Mouse (Mus musculus): ENCODE measurements at regions not wholly inside any gene's neighbourhood (a gene's known extent, or its start where the extent isn't known, plus 50 kb on each side); places are given as distances from the start of the nearest gene placed in this dataset.
"Not testable (repeated sequence)": the region's sequence is repeated elsewhere in the genome, so short reads cannot be mapped to it uniquely, and the experiment has no call there.

- H3K9me3 ChIP-seq (ENCODE audit: low read length) = no peaks in the 10 kb centered on the region
- H3K4me1 ChIP-seq (ENCODE audit: insufficient read depth, low read length) = no peaks in the 10 kb centered on the region
- no peaks in the 10 kb centered on the region for H3K27me3 ChIP-seq (ENCODE audit: insufficient read depth, low read length)
- H3K4me3 ChIP-seq (ENCODE audit: low read length) = no peak overlapping the region
- H3K4me2 ChIP-seq (replicated peaks; ENCODE audit: low read depth, low read length) = no peak overlapping the region
- no peaks in the 10 kb centered on the region for H3K36me3 ChIP-seq (ENCODE audit: insufficient read depth, low read length)
- H3K27ac ChIP-seq (ENCODE audit: low read length) = 0 out of 2 replicates have a peak overlapping the region, but pooled peaks have one; percentile 45
- ATAC-seq (ENCODE audit: low FRiP score, low TSS enrichment) = peak; percentile 81
- 34% methylated on average over 4 of the region's 4 CpGs for WGBS
- no peak overlapping the region for H3K9ac ChIP-seq (replicated peaks; ENCODE audit: low read length)
Measured at GRCm38 (mm10) chr12:11037951-11038350, 112.9 kb downstream of the Kcns3 start.

- no peaks in the 10 kb centered on the region for H3K27me3 ChIP-seq (ENCODE audit: insufficient read depth, low read length)
- no peaks in the 10 kb centered on the region for H3K9me3 ChIP-seq (ENCODE audit: low read length)
- H3K4me2 ChIP-seq (replicated peaks; ENCODE audit: low read depth, low read length) = no peak overlapping the region
- peak overlapping the region; percentile 5; the same call in 1 of the 2 replicates for H3K27ac ChIP-seq (ENCODE audit: low read length)
- H3K4me1 ChIP-seq (ENCODE audit: insufficient read depth, low read length) = no peaks in the 10 kb centered on the region
- H3K36me3 ChIP-seq (ENCODE audit: insufficient read depth, low read length) = no peaks in the 10 kb centered on the region
- no peak overlapping the region for H3K9ac ChIP-seq (replicated peaks; ENCODE audit: low read length)
- H3K4me3 ChIP-seq (ENCODE audit: low read length) = no peak overlapping the region
- peak; percentile 69; the same call in 1 of the 2 replicates for ATAC-seq (ENCODE audit: low FRiP score, low TSS enrichment)
- 76% methylated on average over 11 of the region's 11 CpGs for WGBS
Measured at GRCm38 (mm10) chr12:11020571-11021545, 130.0 kb downstream of the Kcns3 start.

- H3K36me3 ChIP-seq (ENCODE audit: insufficient read depth, low read length) = no peaks in the 10 kb centered on the region
- peak; percentile 96 for ATAC-seq (ENCODE audit: low FRiP score, low TSS enrichment)
- peak overlapping the region; percentile 63; the same call in 1 of the 2 replicates for H3K27ac ChIP-seq (ENCODE audit: low read length)
- peak overlapping the region; percentile 32; the same call in 1 of the 2 replicates for H3K4me2 ChIP-seq (replicated peaks; ENCODE audit: low read depth, low read length)
- no peak overlapping the region for H3K4me3 ChIP-seq (ENCODE audit: low read length)
- H3K27me3 ChIP-seq (ENCODE audit: insufficient read depth, low read length) = no peaks in the 10 kb centered on the region
- WGBS = 34% methylated on average over 1 of the region's 1 CpGs
- H3K4me1 ChIP-seq (ENCODE audit: insufficient read depth, low read length) = no peaks in the 10 kb centered on the region
- H3K9me3 ChIP-seq (ENCODE audit: low read length) = no peaks in the 10 kb centered on the region
- no peak overlapping the region for H3K9ac ChIP-seq (replicated peaks; ENCODE audit: low read length)
Measured at GRCm38 (mm10) chr12:11011159-11011558, 139.7 kb downstream of the Kcns3 start.

GRCm38 (mm10) chr12:10984295-10984694 lies 166.6 kb downstream of the Kcns3 start:
- no peak overlapping the region for H3K4me3 ChIP-seq (ENCODE audit: low read length)
- H3K4me2 ChIP-seq (replicated peaks; ENCODE audit: low read depth, low read length) = no peak overlapping the region
- WGBS = 76% methylated on average over 3 of the region's 3 CpGs
- H3K27ac ChIP-seq (ENCODE audit: low read length) = no peak overlapping the region
- no peak for ATAC-seq (ENCODE audit: low FRiP score, low TSS enrichment)
- no peaks in the 10 kb centered on the region for H3K36me3 ChIP-seq (ENCODE audit: insufficient read depth, low read length)
- no peaks in the 10 kb centered on the region for H3K27me3 ChIP-seq (ENCODE audit: insufficient read depth, low read length)
- H3K4me1 ChIP-seq (ENCODE audit: insufficient read depth, low read length) = no peaks in the 10 kb centered on the region
- H3K9me3 ChIP-seq (ENCODE audit: low read length) = no peaks in the 10 kb centered on the region
- no peak overlapping the region for H3K9ac ChIP-seq (replicated peaks; ENCODE audit: low read length)

DNA sequence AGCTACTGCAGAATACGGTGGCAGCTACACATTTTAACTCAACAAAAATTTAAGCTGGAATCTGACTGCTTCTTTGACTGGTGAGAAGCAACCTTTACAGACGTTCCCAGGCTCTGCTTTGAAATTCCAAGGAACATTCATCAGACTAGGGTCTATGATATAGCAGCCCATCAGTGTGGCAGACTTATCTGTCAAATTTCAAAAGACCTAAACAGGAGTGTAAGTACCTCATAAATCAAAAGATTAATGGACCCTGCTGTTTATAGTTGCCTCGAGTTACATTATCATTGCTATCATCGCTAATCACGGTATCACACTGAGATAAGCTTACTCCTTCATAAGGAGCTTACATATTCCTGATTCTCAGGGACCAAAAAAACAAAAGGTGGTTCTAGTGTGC lies 201.7 kb downstream of the Kcns3 start:
- peak; percentile 35; the same call in 1 of the 2 replicates for ATAC-seq (ENCODE audit: low FRiP score, low TSS enrichment)
- Histone ChIP-seq H3K36me3 (ENCODE audit: insufficient read depth, low read length) (no peaks in the 10 kb centered on the region), H3K9me3 (ENCODE audit: low read length) (no peaks in the 10 kb centered on the region), H3K4me2 (replicated peaks; ENCODE audit: low read depth, low read length) (no peak overlapping the region), H3K9ac (replicated peaks; ENCODE audit: low read length) (no peak overlapping the region), H3K4me3 (ENCODE audit: low read length) (no peak overlapping the region), H3K27ac (ENCODE audit: low read length) (no peak overlapping the region), H3K4me1 (ENCODE audit: insufficient read depth, low read length) (0 out of 2 replicates have a peak, but pooled peaks cover 5% of the 10 kb centered on the region), H3K27me3 (ENCODE audit: insufficient read depth, low read length) (no peaks in the 10 kb centered on the region)
- 9% methylated on average over 5 of the region's 5 CpGs for WGBS

DNA sequence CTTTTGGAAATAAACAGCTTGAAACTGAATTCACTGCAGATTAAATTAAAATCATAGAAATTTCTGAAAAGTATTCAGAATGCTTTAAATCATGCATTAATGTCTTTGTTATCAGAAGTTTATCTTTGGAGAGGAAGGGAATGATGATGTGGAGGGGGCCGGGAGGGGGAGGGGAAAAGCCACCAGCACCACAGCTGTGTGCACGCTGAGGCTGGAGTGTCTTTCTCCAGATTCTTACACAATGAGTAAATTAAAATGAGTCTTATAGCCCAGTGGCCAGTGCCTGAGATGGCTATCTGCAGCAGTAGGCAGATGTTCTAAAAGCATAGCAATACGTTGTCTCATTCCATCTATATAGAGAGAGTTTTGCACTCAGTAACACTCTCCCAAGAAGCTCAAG lies 209.8 kb downstream of the Kcns3 start:
- 49% methylated on average over 3 of the region's 3 CpGs for WGBS
- Histone ChIP-seq H3K9ac (replicated peaks; ENCODE audit: low read length) (no peak overlapping the region), H3K27me3 (ENCODE audit: insufficient read depth, low read length) (no peaks in the 10 kb centered on the region), H3K9me3 (ENCODE audit: low read length) (no peaks in the 10 kb centered on the region), H3K27ac (ENCODE audit: low read length) (no peak overlapping the region), H3K4me1 (ENCODE audit: insufficient read depth, low read length) (peaks cover 4% of the 10 kb centered on the region; the same call in 1 of the 2 replicates), H3K4me3 (ENCODE audit: low read length) (no peak overlapping the region), H3K36me3 (ENCODE audit: insufficient read depth, low read length) (no peaks in the 10 kb centered on the region), H3K4me2 (replicated peaks; ENCODE audit: low read depth, low read length) (no peak overlapping the region)
- no peak; the same call in 1 of the 2 replicates for ATAC-seq (ENCODE audit: low FRiP score, low TSS enrichment)

DNA sequence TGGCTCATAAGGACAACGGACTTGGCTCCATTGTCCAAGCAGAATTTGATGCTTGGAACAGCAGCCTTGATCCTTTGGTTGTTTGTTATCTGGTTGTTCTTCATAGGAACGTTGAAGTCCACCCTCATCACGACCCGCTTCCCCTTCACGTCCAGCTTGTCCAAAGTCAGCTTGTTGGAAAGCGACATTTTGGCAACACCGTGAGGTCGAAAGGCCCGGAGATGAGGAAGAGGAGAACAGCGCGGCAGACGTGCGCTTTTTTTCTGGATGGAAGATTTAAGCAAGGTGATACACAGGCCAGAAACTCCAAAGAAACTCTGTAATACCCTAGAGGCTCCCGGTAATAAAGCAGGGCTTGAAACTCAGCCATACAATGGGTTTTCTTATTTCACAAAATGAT lies 250.8 kb downstream of the Kcns3 start:
- ATAC-seq (ENCODE audit: low FRiP score, low TSS enrichment); H3K36me3 ChIP-seq (ENCODE audit: insufficient read depth, low read length); H3K27ac ChIP-seq (ENCODE audit: low read length); H3K4me2 ChIP-seq (replicated peaks; ENCODE audit: low read depth, low read length); H3K4me3 ChIP-seq (ENCODE audit: low read length); H3K4me1 ChIP-seq (ENCODE audit: insufficient read depth, low read length); H3K9ac ChIP-seq (replicated peaks; ENCODE audit: low read length); H3K27me3 ChIP-seq (ENCODE audit: insufficient read depth, low read length); H3K9me3 ChIP-seq (ENCODE audit: low read length): not testable (repeated sequence)
- WGBS = 93% methylated on average over 8 of the region's 14 CpGs

DNA sequence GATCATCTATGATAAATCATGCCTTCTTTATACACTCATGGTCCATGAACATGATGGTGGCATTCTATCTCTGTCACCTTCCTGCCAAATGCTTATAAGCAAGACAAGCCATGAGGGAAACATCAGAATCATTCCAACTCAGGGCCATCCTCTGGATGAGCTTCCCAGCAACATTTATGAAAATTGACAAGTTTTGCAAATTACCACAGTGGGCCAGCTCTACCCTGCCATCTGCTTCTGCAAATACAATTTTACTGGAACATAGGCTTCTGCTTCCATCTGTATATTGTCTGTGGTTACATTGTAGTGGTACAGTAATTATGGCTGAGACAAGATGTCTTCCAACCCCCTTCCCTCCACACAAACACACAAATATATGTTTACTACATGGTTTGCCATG lies 272.1 kb downstream of the Kcns3 start:
- H3K36me3 ChIP-seq (ENCODE audit: insufficient read depth, low read length) = no peaks in the 10 kb centered on the region
- no peaks in the 10 kb centered on the region for H3K9me3 ChIP-seq (ENCODE audit: low read length)
- H3K27ac ChIP-seq (ENCODE audit: low read length) = no peak overlapping the region
- H3K4me2 ChIP-seq (replicated peaks; ENCODE audit: low read depth, low read length) = no peak overlapping the region
- H3K4me1 ChIP-seq (ENCODE audit: insufficient read depth, low read length) = no peaks in the 10 kb centered on the region
- no peak overlapping the region for H3K4me3 ChIP-seq (ENCODE audit: low read length)
- no peak overlapping the region for H3K9ac ChIP-seq (replicated peaks; ENCODE audit: low read length)
- H3K27me3 ChIP-seq (ENCODE audit: insufficient read depth, low read length) = no peaks in the 10 kb centered on the region
- ATAC-seq (ENCODE audit: low FRiP score, low TSS enrichment) = no peak

DNA sequence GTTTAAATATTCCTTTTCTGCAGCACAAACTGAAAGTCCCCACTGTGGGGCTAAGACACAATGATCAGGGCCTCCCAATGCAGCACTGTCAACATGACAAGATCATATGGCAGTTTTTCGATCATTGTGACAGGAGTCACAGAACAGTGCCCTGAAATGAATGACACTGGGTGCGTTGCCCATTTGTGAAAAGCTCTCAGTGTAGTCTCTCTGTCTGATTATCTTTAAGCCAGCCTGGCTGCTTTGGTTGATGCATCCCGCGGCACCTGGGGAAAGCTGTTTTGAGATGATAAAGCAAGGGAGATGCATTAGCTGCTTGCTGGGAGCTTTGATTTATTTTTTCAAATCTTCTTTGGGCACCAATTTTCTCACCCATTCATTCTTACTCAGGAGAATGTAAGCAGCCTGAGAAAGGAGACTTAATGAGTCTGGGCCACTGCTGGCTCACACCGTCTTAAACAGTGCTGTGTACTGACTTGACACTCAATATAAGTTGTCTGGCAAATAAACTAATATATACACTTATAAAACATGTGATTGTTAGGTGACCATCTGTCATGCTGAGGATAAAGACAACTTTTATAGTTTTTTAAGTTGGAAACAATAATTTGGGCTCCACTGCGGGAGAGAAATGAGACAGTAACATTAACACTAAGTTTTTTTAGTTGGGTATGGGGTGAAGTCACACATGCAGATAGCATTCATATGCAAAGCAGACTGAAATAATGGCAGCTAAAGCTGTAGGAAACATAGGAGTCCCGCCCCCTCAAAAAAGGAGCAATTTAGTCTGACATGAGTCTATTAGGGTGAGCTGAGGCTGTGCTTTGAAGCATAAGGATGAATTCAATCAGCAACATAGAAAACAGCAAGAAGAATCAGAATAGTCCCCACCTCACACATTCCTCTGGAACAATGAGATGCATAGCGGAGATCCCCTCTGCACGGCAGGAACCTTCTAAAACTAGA lies 276.0 kb downstream of the Kcns3 start:
- Histone ChIP-seq H3K9me3 (ENCODE audit: low read length) (no peaks in the 10 kb centered on the region), H3K4me3 (ENCODE audit: low read length) (no peak overlapping the region), H3K27ac (ENCODE audit: low read length) (no peak overlapping the region), H3K9ac (replicated peaks; ENCODE audit: low read length) (no peak overlapping the region), H3K36me3 (ENCODE audit: insufficient read depth, low read length) (no peaks in the 10 kb centered on the region), H3K4me2 (replicated peaks; ENCODE audit: low read depth, low read length) (no peak overlapping the region), H3K4me1 (ENCODE audit: insufficient read depth, low read length) (no peaks in the 10 kb centered on the region), H3K27me3 (ENCODE audit: insufficient read depth, low read length) (no peaks in the 10 kb centered on the region)
- ATAC-seq (ENCODE audit: low FRiP score, low TSS enrichment) = no peak
- 76% methylated on average over 9 of the region's 9 CpGs for WGBS

Measured in kidney, embryonic 16.5 days (tissue).